Mouse (Mus musculus) midbrain, embryonic 13.5 days (tissue): ENCODE measurements around the gene Stk39. TPM values are rescaled to one million over a fixed set of nuclear protein-coding genes. Genes with fewer than 3 reads are reported as not detected.
A peak's percentile ranks its signal among the peaks of the same experiment; 100 is the strongest.

ENCODE experiments used
- ATAC-seq: fragments of 200-750 bp; cut with Nextera tagmentation; 2 replicates; pipeline ENCODE4 v1.8.0; 2017; ENCODE audit warnings: mild to moderate bottlenecking, moderate TSS enrichment, moderate library complexity
- H3K27ac ChIP-seq: fragments of 300-500 bp; sonication (generic); 2 replicates; pipeline ENCODE4 v1.5.1; 2015; ENCODE audit warnings: inconsistent platforms, mild to moderate bottlenecking, moderate library complexity
- H3K27me3 ChIP-seq: fragments of 300-500 bp; sonication (generic); 2 replicates; pipeline ENCODE4 v1.6.1; 2015; ENCODE audit warnings: mild to moderate bottlenecking, inconsistent platforms
- H3K36me3 ChIP-seq: fragments of 300-500 bp; sonication (generic); 2 replicates; pipeline ENCODE4 v1.6.1; 2015; ENCODE audit warnings: mild to moderate bottlenecking, inconsistent platforms
- H3K4me1 ChIP-seq: fragments of 300-500 bp; sonication (generic); replicated peaks from 2 replicates; pipeline ENCODE4 v1.6.1; 2015; ENCODE audit warnings: inconsistent platforms
- H3K4me2 ChIP-seq: fragments of 300-500 bp; sonication (generic); replicated peaks from 2 replicates; pipeline ENCODE4 v1.6.1; 2015; ENCODE audit warnings: moderate library complexity, mild to moderate bottlenecking, inconsistent platforms
- H3K4me3 ChIP-seq: fragments of 300-500 bp; sonication (generic); replicated peaks from 2 replicates; pipeline ENCODE4 v1.5.1; 2015; ENCODE audit warnings: mild to moderate bottlenecking, inconsistent platforms
- H3K9ac ChIP-seq: fragments of 300-500 bp; sonication (generic); replicated peaks from 2 replicates; pipeline ENCODE4 v1.6.1; 2015; ENCODE audit warnings: mild to moderate bottlenecking, inconsistent platforms
- H3K9me3 ChIP-seq: fragments of 300-500 bp; sonication (generic); 2 replicates; pipeline ENCODE4 v1.6.1; 2016; ENCODE audit warnings: mild to moderate bottlenecking, inconsistent platforms
- WGBS: fragments of 180-500 bp; shearing (Covaris S2); methylation state at CpG from one replicate; pipeline ENCODE4 v1.1.7; 2015; 5-methylcytosine and 5-hydroxymethylcytosine counted together
- polyA plus RNA-seq: library from polyadenylated mRNA; unstranded; fragments of >200 nt; fragmentation: Nextera tagmentation; extraction: Ambion mirVana; gene quantifications from 2 replicates; pipeline ENCODE4 v1.2.1, GENCODE M21; 2015

Gene Stk39
- polyA plus RNA-seq, result 28.6 and 29.2 TPM in 2 replicates

DNA sequence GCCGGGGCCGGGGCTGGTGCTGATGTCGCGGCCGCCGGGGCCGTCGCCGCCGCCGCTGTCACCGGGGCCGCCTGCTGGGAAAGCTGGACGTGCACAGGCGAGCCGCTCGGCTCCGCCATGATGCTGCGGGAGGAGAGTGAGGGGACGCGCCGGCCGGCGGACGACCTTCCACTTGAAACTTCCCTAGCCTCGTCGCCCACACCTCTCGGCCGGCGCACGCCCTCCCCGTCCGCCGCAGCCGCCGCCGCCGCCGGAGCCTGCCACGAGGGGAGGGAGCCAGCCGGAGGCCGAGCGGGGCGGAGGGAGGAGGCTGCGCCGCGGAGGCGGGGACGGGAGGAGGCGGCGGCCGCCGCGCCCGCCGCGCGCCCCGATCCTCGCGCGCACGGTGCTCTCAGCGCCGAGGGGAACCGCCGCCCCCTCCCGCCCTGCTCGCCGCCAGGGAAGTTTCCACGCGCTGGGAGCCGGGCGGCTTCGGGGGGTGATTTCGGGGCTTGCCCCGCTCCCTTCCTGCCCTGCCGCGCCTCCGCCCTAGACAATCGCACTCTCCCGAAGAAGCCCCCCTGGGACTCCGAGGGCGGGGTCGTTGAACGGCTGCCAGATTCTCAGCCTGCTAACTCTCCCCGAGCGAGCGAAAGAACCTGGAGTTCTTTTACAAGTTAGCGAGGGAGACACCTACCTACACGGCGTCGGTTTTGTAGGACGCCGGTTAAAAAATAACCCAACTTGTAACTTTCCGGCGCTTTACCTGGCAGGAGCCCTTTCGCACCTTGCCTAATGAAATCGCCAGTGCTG, at the start of gene Stk39:
Gene Stk39 (minus strand): TSS at position 510 of the 792 bp plus-strand sequence.
- WGBS, result under 1% methylated on average over 58 of the region's 99 CpGs

GRCm38 (mm10) chr2:68515409-68515808, 43.3 kb upstream of the Stk39 start:
- Histone ChIP-seq H3K27me3 (no peaks in the 10 kb centered on the region), H3K4me2 (no peak overlapping the region), H3K27ac (no peak overlapping the region), H3K36me3 (no peaks in the 10 kb centered on the region), H3K4me1 (no peaks in the 10 kb centered on the region), H3K9ac (no peak overlapping the region), H3K9me3 (no peaks in the 10 kb centered on the region), H3K4me3 (no peak overlapping the region)
- WGBS, result 73% methylated on average over 2 of the region's 2 CpGs
- ATAC-seq, result no peak

More for the DNA sequence above, at the start of gene Stk39:
- H3K9me3 ChIP-seq, result no peaks in the 10 kb centered on the region
- H3K36me3 ChIP-seq, result no peaks in the 10 kb centered on the region
- ATAC-seq, result peak; percentile 87
- peak within 1 kb of the TSS; percentile 89 for H3K4me3 ChIP-seq
- H3K4me2 ChIP-seq, result peak within 1 kb of the TSS; percentile 89
- H3K27ac ChIP-seq, result peak within 1 kb of the TSS; percentile 92
- H3K27me3 ChIP-seq, result 0 out of 2 replicates have a peak, but pooled peaks cover 7% of the 10 kb centered on the region
- peak within 1 kb of the TSS; percentile 91 for H3K9ac ChIP-seq
- peaks cover 34% of the 10 kb centered on the region for H3K4me1 ChIP-seq

DNA sequence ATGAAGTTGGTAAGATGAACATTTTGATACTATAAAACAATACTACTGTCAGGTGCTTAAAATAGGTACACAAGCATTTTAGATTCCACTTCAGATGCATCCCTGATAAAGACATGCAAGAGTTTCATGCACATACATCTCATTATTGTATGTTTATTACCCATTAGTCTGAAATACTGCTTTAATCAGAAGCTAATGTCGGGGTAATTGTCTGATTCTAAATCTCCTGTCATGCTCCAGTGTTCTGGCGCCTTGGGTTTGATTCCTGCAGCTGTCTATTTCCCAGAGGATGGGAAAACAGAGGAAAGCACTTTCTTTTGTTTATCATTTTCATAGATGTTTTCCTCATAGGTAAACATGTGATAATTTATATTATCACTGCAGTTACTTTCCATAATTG, 31.1 kb upstream of the Stk39 start:
- H3K4me3 ChIP-seq, result no peak overlapping the region
- ATAC-seq, result peak; percentile 24; the same call in 1 of the 2 replicates
- no peak overlapping the region for H3K9ac ChIP-seq
- peaks cover 14% of the 10 kb centered on the region for H3K4me1 ChIP-seq
- no peaks in the 10 kb centered on the region for H3K27me3 ChIP-seq
- WGBS, result 45% methylated on average over 2 of the region's 2 CpGs
- no peaks in the 10 kb centered on the region for H3K36me3 ChIP-seq
- no peak overlapping the region for H3K4me2 ChIP-seq
- no peaks in the 10 kb centered on the region for H3K9me3 ChIP-seq
- H3K27ac ChIP-seq, result no peak overlapping the region

GRCm38 (mm10) chr2:68502734-68503133, 30.7 kb upstream of the Stk39 start:
- no peak overlapping the region for H3K4me2 ChIP-seq
- no peaks in the 10 kb centered on the region for H3K9me3 ChIP-seq
- no peak overlapping the region for H3K9ac ChIP-seq
- no peaks in the 10 kb centered on the region for H3K27me3 ChIP-seq
- H3K4me1 ChIP-seq, result peaks cover 14% of the 10 kb centered on the region
- H3K36me3 ChIP-seq, result no peaks in the 10 kb centered on the region
- ATAC-seq, result peak; percentile 63
- no peak overlapping the region for H3K4me3 ChIP-seq
- 29% methylated on average over 4 of the region's 4 CpGs for WGBS
- no peak overlapping the region for H3K27ac ChIP-seq

DNA sequence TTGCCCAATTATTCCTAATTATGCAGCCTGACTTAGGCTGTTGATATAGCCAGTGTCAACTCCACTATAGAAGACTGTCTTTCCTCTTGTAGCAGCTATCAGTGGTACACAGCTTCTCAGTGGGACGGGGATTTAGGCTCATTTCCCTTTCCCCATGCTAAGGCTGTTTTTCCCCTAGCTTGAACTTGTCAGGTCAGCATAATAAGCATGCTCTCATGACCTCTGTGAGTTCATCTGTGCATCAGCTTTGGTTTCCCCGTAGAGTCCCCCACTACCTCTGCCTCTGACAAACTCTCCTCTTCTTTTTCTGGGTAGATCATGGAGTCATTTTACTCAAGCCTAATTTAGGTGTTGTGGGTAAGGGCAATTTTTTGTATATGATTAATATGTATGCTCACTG, 30.2 kb upstream of the Stk39 start:
- H3K4me3 ChIP-seq, result no peak overlapping the region
- peak overlapping the region; percentile 42; the same call in 1 of the 2 replicates for H3K27ac ChIP-seq
- no peaks in the 10 kb centered on the region for H3K27me3 ChIP-seq
- no peak overlapping the region for H3K9ac ChIP-seq
- H3K4me1 ChIP-seq, result peaks cover 14% of the 10 kb centered on the region
- H3K36me3 ChIP-seq, result no peaks in the 10 kb centered on the region
- no peak overlapping the region for H3K4me2 ChIP-seq
- H3K9me3 ChIP-seq, result no peaks in the 10 kb centered on the region
- WGBS, result 33% methylated on average over 2 of the region's 2 CpGs
- peak; percentile 56 for ATAC-seq

DNA sequence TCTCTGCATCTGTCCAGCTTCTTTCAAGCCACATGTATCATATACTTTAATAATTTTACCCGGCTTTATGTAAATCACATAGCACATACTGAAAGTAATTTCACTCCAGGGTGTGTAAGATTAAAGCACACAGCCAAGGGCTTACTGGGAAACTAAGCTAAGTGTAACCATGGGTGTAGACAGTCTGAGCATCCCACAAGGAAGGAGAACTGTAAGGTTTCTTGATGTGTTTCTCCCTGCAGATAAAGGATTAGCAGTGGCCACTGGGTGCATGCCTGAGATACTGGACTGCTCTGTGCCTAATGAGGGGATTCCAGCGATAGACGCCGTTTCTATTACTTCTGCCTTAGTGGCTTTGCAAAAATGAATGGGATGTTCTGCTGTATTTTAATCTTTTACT, 14.2 kb upstream of the Stk39 start:
- Histone ChIP-seq H3K27ac (no peak overlapping the region), H3K4me1 (no peaks in the 10 kb centered on the region), H3K27me3 (no peaks in the 10 kb centered on the region), H3K4me3 (no peak overlapping the region), H3K9ac (no peak overlapping the region), H3K4me2 (no peak overlapping the region), H3K9me3 (no peaks in the 10 kb centered on the region), H3K36me3 (no peaks in the 10 kb centered on the region)
- 60% methylated on average over 4 of the region's 4 CpGs for WGBS
- ATAC-seq, result peak; percentile 72

GRCm38 (mm10) chr2:68485141-68485540, 13.1 kb upstream of the Stk39 start:
- no peak overlapping the region for H3K27ac ChIP-seq
- no peak overlapping the region for H3K4me3 ChIP-seq
- WGBS, result 48% methylated on average over 4 of the region's 4 CpGs
- H3K9ac ChIP-seq, result no peak overlapping the region
- no peak overlapping the region for H3K4me2 ChIP-seq
- H3K9me3 ChIP-seq, result no peaks in the 10 kb centered on the region
- H3K27me3 ChIP-seq, result no peaks in the 10 kb centered on the region
- no peaks in the 10 kb centered on the region for H3K4me1 ChIP-seq
- ATAC-seq, result no peak
- H3K36me3 ChIP-seq, result no peaks in the 10 kb centered on the region

- no peak overlapping the region for H3K4me3 ChIP-seq
- H3K9ac ChIP-seq, result no peak overlapping the region
- no peaks in the 10 kb centered on the region for H3K36me3 ChIP-seq
- ATAC-seq, result no peak
- no peaks in the 10 kb centered on the region for H3K9me3 ChIP-seq
- no peaks in the 10 kb centered on the region for H3K27me3 ChIP-seq
- H3K4me2 ChIP-seq, result no peak overlapping the region
- H3K27ac ChIP-seq, result no peak overlapping the region
- WGBS, result 96% methylated on average over 5 of the region's 5 CpGs
- no peaks in the 10 kb centered on the region for H3K4me1 ChIP-seq
These were observed 10.8 kb upstream of the Stk39 start for GRCm38 (mm10) chr2:68482896-68483295.

GRCm38 (mm10) chr2:68479823-68480222, 7.8 kb upstream of the Stk39 start:
- H3K27ac ChIP-seq, result no peak overlapping the region
- H3K9ac ChIP-seq, result no peak overlapping the region
- ATAC-seq, result no peak
- 87% methylated on average over 10 of the region's 10 CpGs for WGBS
- H3K4me2 ChIP-seq, result no peak overlapping the region
- H3K4me1 ChIP-seq, result no peaks in the 10 kb centered on the region
- H3K9me3 ChIP-seq, result no peaks in the 10 kb centered on the region
- no peaks in the 10 kb centered on the region for H3K36me3 ChIP-seq
- H3K27me3 ChIP-seq, result 0 out of 2 replicates have a peak, but pooled peaks cover under 1% of the 10 kb centered on the region
- H3K4me3 ChIP-seq, result no peak overlapping the region

DNA sequence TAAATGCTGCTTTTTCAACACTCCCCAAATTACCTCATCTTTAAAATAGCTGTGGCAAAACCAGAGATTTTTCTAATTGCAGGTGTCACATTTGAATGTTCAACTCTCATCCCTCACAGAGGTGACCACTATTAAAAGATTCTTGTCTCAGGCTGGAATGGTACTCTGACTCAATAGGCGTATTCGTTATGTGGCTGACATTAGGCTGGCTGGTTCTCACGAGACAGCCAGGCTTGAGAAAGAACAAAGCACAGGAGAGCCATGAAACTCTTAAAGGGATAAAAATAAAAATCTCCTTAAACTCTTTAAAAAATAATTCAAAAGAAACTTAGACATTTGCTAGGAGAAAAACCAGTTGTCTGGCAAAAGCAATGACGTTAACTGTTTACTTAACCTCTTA, 853 bp upstream of the Stk39 start:
- Histone ChIP-seq H3K27ac (no peak overlapping the region), H3K4me2 (peak overlapping the region; percentile 89), H3K9ac (no peak overlapping the region), H3K36me3 (no peaks in the 10 kb centered on the region), H3K4me3 (no peak overlapping the region), H3K27me3 (0 out of 2 replicates have a peak, but pooled peaks cover 7% of the 10 kb centered on the region), H3K4me1 (peaks cover 34% of the 10 kb centered on the region), H3K9me3 (no peaks in the 10 kb centered on the region)
- ATAC-seq, result no peak
- WGBS, result 25% methylated on average over 4 of the region's 4 CpGs

GRCm38 (mm10) chr2:68472551-68472910, 463 bp upstream of the Stk39 start:
- H3K4me1 ChIP-seq, result peaks cover 34% of the 10 kb centered on the region
- peak overlapping the region; percentile 89 for H3K4me3 ChIP-seq
- no peaks in the 10 kb centered on the region for H3K9me3 ChIP-seq
- H3K36me3 ChIP-seq, result no peaks in the 10 kb centered on the region
- 2% methylated on average over 5 of the region's 5 CpGs for WGBS
- 0 out of 2 replicates have a peak, but pooled peaks cover 7% of the 10 kb centered on the region for H3K27me3 ChIP-seq
- peak; percentile 6; the same call in 1 of the 2 replicates for ATAC-seq
- H3K27ac ChIP-seq, result 0 out of 2 replicates have a peak overlapping the region, but pooled peaks have one; percentile 92
- peak overlapping the region; percentile 89 for H3K4me2 ChIP-seq
- H3K9ac ChIP-seq, result peak overlapping the region; percentile 91

DNA sequence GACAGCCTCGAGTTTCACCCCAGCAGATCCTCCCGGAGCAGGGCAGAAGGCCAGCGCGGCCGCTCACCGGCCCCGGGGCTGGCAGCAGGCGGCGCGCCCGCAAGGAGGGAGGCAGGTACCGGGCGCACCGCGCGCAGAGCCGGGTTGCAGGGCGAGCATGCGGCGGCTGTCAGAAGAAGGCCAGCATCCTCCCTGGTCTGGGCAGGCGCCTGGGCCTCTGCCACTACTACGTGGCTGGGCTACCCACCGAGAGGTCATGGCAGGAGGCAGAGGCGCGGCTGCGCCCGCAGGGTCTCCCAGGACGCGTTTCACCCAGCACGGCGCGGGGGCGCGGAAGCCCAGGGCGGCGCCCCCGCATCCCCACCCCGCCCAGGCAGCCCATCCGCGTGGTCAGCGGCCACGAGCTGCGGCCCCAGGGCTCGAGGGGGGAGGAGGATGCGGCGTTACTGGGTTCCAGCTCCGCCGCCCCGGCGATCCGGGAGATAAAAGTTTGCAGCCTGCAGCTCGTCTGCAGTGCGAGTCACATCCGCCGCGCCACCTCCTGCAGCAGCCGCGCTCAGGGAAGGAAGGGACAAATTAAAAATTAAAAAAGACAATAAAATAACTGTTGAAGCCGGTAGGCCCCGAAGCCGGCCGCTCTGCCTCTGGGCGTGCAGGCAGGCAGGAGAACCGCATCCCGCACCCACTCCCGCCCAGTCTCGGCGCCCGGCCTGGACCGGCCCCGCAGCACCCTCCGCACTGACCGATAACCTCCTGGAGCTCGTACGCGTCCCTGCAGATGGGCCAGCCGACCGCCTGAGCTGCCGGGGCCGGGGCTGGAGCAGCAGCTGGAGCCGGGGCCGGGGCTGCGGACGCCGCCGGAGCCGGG, 943 bp downstream of the Stk39 start:
- whole genome bisulfite sequencing, result under 1% methylated on average over 81 of the region's 87 CpGs
- Histone ChIP-seq H3K27me3 (0 out of 2 replicates have a peak, but pooled peaks cover 7% of the 10 kb centered on the region), H3K27ac (peak overlapping the region; percentile 92)

More for the DNA sequence above, 943 bp downstream of the Stk39 start:
- H3K4me3 ChIP-seq, result peak overlapping the region; percentile 89
- peak overlapping the region; percentile 89 for H3K4me2 ChIP-seq
- no peaks in the 10 kb centered on the region for H3K36me3 ChIP-seq
- H3K4me1 ChIP-seq, result peaks cover 34% of the 10 kb centered on the region
- H3K9me3 ChIP-seq, result no peaks in the 10 kb centered on the region
- ATAC-seq, result peak; percentile 86
- H3K9ac ChIP-seq, result peak overlapping the region; percentile 91
